Mouse (Mus musculus) liver, embryonic 12.5 days (tissue): Measurements from ENCODE around the gene Gm5788. TPM values are rescaled to one million over a fixed set of nuclear protein-coding genes. Genes with fewer than 3 reads are reported as not detected.
"Not testable (repeated sequence)": the region's sequence is repeated elsewhere in the genome, so short reads cannot be mapped to it uniquely, and the experiment has no call there.

ENCODE experiments used
- ATAC-seq: fragments of 200-750 bp; cut with Nextera tagmentation; 2 replicates; pipeline ENCODE4 v1.8.0; 2017; ENCODE audit warnings: moderate number of reproducible peaks, mild to moderate bottlenecking, moderate library complexity
- H3K27ac ChIP-seq: fragments of 300-500 bp; sonication (generic); 2 replicates; pipeline ENCODE4 v1.5.1; 2016; ENCODE audit warnings: mild to moderate bottlenecking
- H3K27me3 ChIP-seq: fragments of 300-500 bp; sonication (generic); replicated peaks from 2 replicates; pipeline ENCODE4 v1.6.1; 2016; ENCODE audit warnings: mild to moderate bottlenecking, moderate library complexity
- H3K36me3 ChIP-seq: fragments of 300-500 bp; sonication (generic); 2 replicates; pipeline ENCODE4 v1.6.1; 2016; ENCODE audit warnings: mild to moderate bottlenecking, moderate library complexity
- H3K4me1 ChIP-seq: fragments of 300-500 bp; sonication (generic); 2 replicates; pipeline ENCODE4 v1.6.1; 2016
- H3K4me2 ChIP-seq: fragments of 300-500 bp; sonication (generic); 2 replicates; pipeline ENCODE4 v1.6.1; 2016; ENCODE audit warnings: mild to moderate bottlenecking, moderate library complexity
- H3K4me3 ChIP-seq: fragments of 300-500 bp; sonication (generic); 2 replicates; pipeline ENCODE4 v1.5.1; 2016; ENCODE audit warnings: mild to moderate bottlenecking, moderate library complexity
- H3K9ac ChIP-seq: fragments of 300-500 bp; sonication (generic); 2 replicates; pipeline ENCODE4 v1.6.1; 2016; ENCODE audit warnings: mild to moderate bottlenecking, moderate library complexity
- H3K9me3 ChIP-seq: fragments of 300-500 bp; sonication (generic); replicated peaks from 2 replicates; pipeline ENCODE4 v1.6.1; 2016; ENCODE audit warnings: mild to moderate bottlenecking, moderate library complexity
- WGBS: fragments of 180-500 bp; shearing (Covaris S2); methylation state at CpG from one replicate; pipeline ENCODE4 v1.1.7; 2016; ENCODE audit not compliant: insufficient replicate concordance; 5-methylcytosine and 5-hydroxymethylcytosine counted together
- polyA plus RNA-seq: library from polyadenylated mRNA; unstranded; fragments of >200 nt; fragmentation: Nextera tagmentation; extraction: Ambion mirVana; gene quantifications from 2 replicates; pipeline ENCODE4 v1.2.1, GENCODE M21; 2016

Gene Gm5788
- polyA plus RNA-seq = not detected in 2 replicates

GRCm38 (mm10) chr12:87494421-87494820, at the start of gene Gm5788:
Gm5788 (plus strand) TSS chr12:87494721.
- H3K4me3 ChIP-seq, H3K27me3 ChIP-seq, H3K36me3 ChIP-seq, H3K4me2 ChIP-seq, ATAC-seq, H3K27ac ChIP-seq, H3K9me3 ChIP-seq, H3K9ac ChIP-seq, H3K4me1 ChIP-seq: not testable (repeated sequence)
- 75% methylated on average over 3 of the region's 3 CpGs for WGBS

- WGBS = 81% methylated on average over 9 of the region's 9 CpGs
- Histone ChIP-seq H3K4me1 (peaks cover 8% of the 10 kb centered on the region), H3K27me3 (no peaks in the 10 kb centered on the region), H3K27ac (no peak overlapping the region), H3K36me3 (peaks cover 85% of the 10 kb centered on the region), H3K4me3 (no peak overlapping the region), H3K9ac (no peak overlapping the region), H3K4me2 (no peak overlapping the region), H3K9me3 (no peaks in the 10 kb centered on the region)
- ATAC-seq = no peak
Measured at GRCm38 (mm10) chr12:87449456-87449855, 45.1 kb upstream of the Gm5788 start.

GRCm38 (mm10) chr12:87464678-87465297, 29.7 kb upstream of the Gm5788 start:
- Histone ChIP-seq H3K9ac (no peak overlapping the region), H3K9me3 (no peaks in the 10 kb centered on the region), H3K4me1 (peaks cover 17% of the 10 kb centered on the region), H3K4me3 (no peak overlapping the region), H3K4me2 (no peak overlapping the region), H3K27me3 (no peaks in the 10 kb centered on the region), H3K27ac (no peak overlapping the region), H3K36me3 (peaks cover 91% of the 10 kb centered on the region)
- ATAC-seq = peak; percentile 88
- WGBS = 53% methylated on average over 6 of the region's 6 CpGs

- Histone ChIP-seq H3K4me2 (peak overlapping the region; percentile 76), H3K27ac (peak overlapping the region; percentile 59), H3K4me3 (peak overlapping the region; percentile 92), H3K36me3 (peaks cover 40% of the 10 kb centered on the region), H3K27me3 (no peaks in the 10 kb centered on the region; the same call in 1 of the 2 replicates), H3K9me3 (no peaks in the 10 kb centered on the region), H3K4me1 (peaks cover 22% of the 10 kb centered on the region), H3K9ac (peak overlapping the region; percentile 96)
- WGBS = 45% methylated on average over 7 of the region's 7 CpGs
- no peak for ATAC-seq
Measured at GRCm38 (mm10) chr12:87470263-87471136, 24.0 kb upstream of the Gm5788 start.

GRCm38 (mm10) chr12:87471421-87471963, 23.0 kb upstream of the Gm5788 start:
- under 1% methylated on average over 19 of the region's 19 CpGs for WGBS
- Histone ChIP-seq H3K27ac (peak overlapping the region; percentile 86), H3K9me3 (no peaks in the 10 kb centered on the region), H3K9ac (peak overlapping the region; percentile 96), H3K4me1 (peaks cover 21% of the 10 kb centered on the region), H3K4me2 (peak overlapping the region; percentile 76), H3K36me3 (peaks cover 33% of the 10 kb centered on the region), H3K4me3 (peak overlapping the region; percentile 92), H3K27me3 (no peaks in the 10 kb centered on the region; the same call in 1 of the 2 replicates)
- ATAC-seq = no peak

- Histone ChIP-seq H3K4me2 (peak within 1 kb of the TSS; percentile 76), H3K9me3 (no peaks in the 10 kb centered on the region), H3K27me3 (no peaks in the 10 kb centered on the region; the same call in 1 of the 2 replicates), H3K4me1 (peaks cover 21% of the 10 kb centered on the region), H3K36me3 (peaks cover 26% of the 10 kb centered on the region), H3K4me3 (peak within 1 kb of the TSS; percentile 92), H3K27ac (peak within 1 kb of the TSS; percentile 86), H3K9ac (peak within 1 kb of the TSS; percentile 96)
- 2% methylated on average over 45 of the region's 45 CpGs for WGBS
- ATAC-seq = peak; percentile 94
Measured at GRCm38 (mm10) chr12:87471964-87472786, 22.3 kb upstream of the Gm5788 start, which contains the start of gene Snw1. Snw1 (minus strand) TSS chr12:87472274.

- H3K4me1 ChIP-seq = peaks cover 17% of the 10 kb centered on the region
- H3K9me3 ChIP-seq = no peaks in the 10 kb centered on the region
- ATAC-seq = no peak
- H3K4me3 ChIP-seq = no peak overlapping the region
- WGBS = 57% methylated on average over 3 of the region's 3 CpGs
- no peak overlapping the region for H3K9ac ChIP-seq
- H3K36me3 ChIP-seq = peaks cover 4% of the 10 kb centered on the region
- H3K4me2 ChIP-seq = no peak overlapping the region
- H3K27me3 ChIP-seq = no peaks in the 10 kb centered on the region; the same call in 1 of the 2 replicates
- H3K27ac ChIP-seq = no peak overlapping the region
Measured at GRCm38 (mm10) chr12:87474756-87475155, 19.8 kb upstream of the Gm5788 start.

- not testable (repeated sequence) for H3K36me3 ChIP-seq, ATAC-seq
- 69% methylated on average over 5 of the region's 5 CpGs for WGBS
Measured at GRCm38 (mm10) chr12:87482482-87482881, 12.0 kb upstream of the Gm5788 start.

GRCm38 (mm10) chr12:87488683-87489082, 5.8 kb upstream of the Gm5788 start:
- H3K4me1 ChIP-seq, H3K27me3 ChIP-seq, H3K9me3 ChIP-seq, H3K9ac ChIP-seq, H3K4me3 ChIP-seq, H3K36me3 ChIP-seq, ATAC-seq, H3K27ac ChIP-seq, H3K4me2 ChIP-seq: not testable (repeated sequence)
- WGBS = 30% methylated on average over 2 of the region's 2 CpGs

More at GRCm38 (mm10) chr12:87482482-87482881, 12.0 kb upstream of the Gm5788 start:
- H3K27ac ChIP-seq, H3K27me3 ChIP-seq, H3K4me2 ChIP-seq, H3K4me3 ChIP-seq, H3K4me1 ChIP-seq, H3K9me3 ChIP-seq, H3K9ac ChIP-seq: not testable (repeated sequence)

GRCm38 (mm10) chr12:87514016-87514415, 19.5 kb downstream of the Gm5788 start, which contains the start of gene Gm8300:
Gm8300 (plus strand) TSS chr12:87514316.
- H3K9me3 ChIP-seq, H3K27ac ChIP-seq, H3K36me3 ChIP-seq, H3K9ac ChIP-seq, H3K27me3 ChIP-seq, ATAC-seq, H3K4me2 ChIP-seq, H3K4me3 ChIP-seq, H3K4me1 ChIP-seq: not testable (repeated sequence)
- 61% methylated on average over 4 of the region's 4 CpGs for WGBS

- not testable (repeated sequence) for H3K27ac ChIP-seq, H3K4me3 ChIP-seq, H3K9me3 ChIP-seq, ATAC-seq, H3K4me2 ChIP-seq, H3K36me3 ChIP-seq, H3K4me1 ChIP-seq, H3K27me3 ChIP-seq, H3K9ac ChIP-seq
- WGBS = 52% methylated on average over 3 of the region's 3 CpGs
Measured at GRCm38 (mm10) chr12:87519616-87520015, 25.1 kb downstream of the Gm5788 start.
